Mouse (Mus musculus) neural tube, embryonic 15.5 days (tissue): ENCODE data around the gene Slc12a7. TPM values are rescaled to one million over a fixed set of nuclear protein-coding genes. Genes with fewer than 3 reads are reported as not detected.

Experiments used
- ATAC-seq: fragments of 200-750 bp; cut with Nextera tagmentation; 2 replicates; pipeline ENCODE4 v1.8.0; 2017; ENCODE audit warnings: mild to moderate bottlenecking, moderate TSS enrichment, moderate library complexity; ENCODE audit not compliant: low FRiP score
- H3K27ac ChIP-seq: fragments of 300-500 bp; sonication (generic); replicated peaks from 2 replicates; pipeline ENCODE4 v1.5.1; 2015; ENCODE audit warnings: mild to moderate bottlenecking, inconsistent platforms
- H3K27me3 ChIP-seq: fragments of 300-500 bp; sonication (generic); replicated peaks from 2 replicates; pipeline ENCODE4 v1.6.1; 2015; ENCODE audit warnings: inconsistent platforms
- H3K36me3 ChIP-seq: fragments of 300-500 bp; sonication (generic); 2 replicates; pipeline ENCODE4 v1.6.1; 2015; ENCODE audit warnings: inconsistent platforms
- H3K4me1 ChIP-seq: fragments of 300-500 bp; sonication (generic); 2 replicates; pipeline ENCODE4 v1.6.1; 2015; ENCODE audit warnings: inconsistent platforms
- H3K4me2 ChIP-seq: fragments of 300-500 bp; sonication (generic); 2 replicates; pipeline ENCODE4 v1.6.1; 2015; ENCODE audit warnings: inconsistent platforms, mild to moderate bottlenecking, moderate library complexity
- H3K4me3 ChIP-seq: fragments of 300-500 bp; sonication (generic); replicated peaks from 2 replicates; pipeline ENCODE4 v1.5.1; 2015; ENCODE audit warnings: mild to moderate bottlenecking, inconsistent platforms
- H3K9ac ChIP-seq: fragments of 300-500 bp; sonication (generic); replicated peaks from 2 replicates; pipeline ENCODE4 v1.6.1; 2015; ENCODE audit warnings: mild to moderate bottlenecking, inconsistent platforms
- H3K9me3 ChIP-seq: fragments of 300-500 bp; sonication (generic); replicated peaks from 2 replicates; pipeline ENCODE4 v1.6.1; 2016; ENCODE audit warnings: inconsistent platforms
- WGBS: fragments of 180-500 bp; shearing (Covaris S2); methylation state at CpG from one replicate; pipeline ENCODE4 v1.1.7; 2015; ENCODE audit warnings: mixed read lengths; 5-methylcytosine and 5-hydroxymethylcytosine counted together
- polyA plus RNA-seq: library from polyadenylated mRNA; unstranded; fragments of >200 nt; fragmentation: Nextera tagmentation; extraction: Ambion mirVana; gene quantifications from 2 replicates; pipeline ENCODE4 v1.2.1, GENCODE M21; 2015

Slc12a7 gene
- polyA plus RNA-seq, 1 experiment from 2014 or later = 7.4 TPM

GRCm38 (mm10) chr13:73743662-73744061 lies 10.8 kb downstream of the Slc12a7 start:
- no peak overlapping the region for H3K9ac ChIP-seq
- WGBS = 65% methylated on average over 3 of the region's 3 CpGs
- no peaks in the 10 kb centered on the region for H3K27me3 ChIP-seq
- H3K9me3 ChIP-seq = no peaks in the 10 kb centered on the region
- no peaks in the 10 kb centered on the region for H3K4me1 ChIP-seq
- no peaks in the 10 kb centered on the region for H3K36me3 ChIP-seq
- no peak for ATAC-seq
- no peak overlapping the region for H3K4me3 ChIP-seq
- no peak overlapping the region for H3K4me2 ChIP-seq
- no peak overlapping the region for H3K27ac ChIP-seq

- H3K36me3 ChIP-seq = no peaks in the 10 kb centered on the region
- H3K27ac ChIP-seq = no peak overlapping the region
- no peak overlapping the region for H3K4me3 ChIP-seq
- no peak for ATAC-seq
- peaks cover 7% of the 10 kb centered on the region; the same call in 1 of the 2 replicates for H3K4me1 ChIP-seq
- H3K27me3 ChIP-seq = no peaks in the 10 kb centered on the region
- H3K9me3 ChIP-seq = no peaks in the 10 kb centered on the region
- 41% methylated on average over 15 of the region's 15 CpGs for WGBS
- H3K4me2 ChIP-seq = no peak overlapping the region
- no peak overlapping the region for H3K9ac ChIP-seq
Measured at GRCm38 (mm10) chr13:73748663-73749440, 16.0 kb downstream of the Slc12a7 start.

DNA sequence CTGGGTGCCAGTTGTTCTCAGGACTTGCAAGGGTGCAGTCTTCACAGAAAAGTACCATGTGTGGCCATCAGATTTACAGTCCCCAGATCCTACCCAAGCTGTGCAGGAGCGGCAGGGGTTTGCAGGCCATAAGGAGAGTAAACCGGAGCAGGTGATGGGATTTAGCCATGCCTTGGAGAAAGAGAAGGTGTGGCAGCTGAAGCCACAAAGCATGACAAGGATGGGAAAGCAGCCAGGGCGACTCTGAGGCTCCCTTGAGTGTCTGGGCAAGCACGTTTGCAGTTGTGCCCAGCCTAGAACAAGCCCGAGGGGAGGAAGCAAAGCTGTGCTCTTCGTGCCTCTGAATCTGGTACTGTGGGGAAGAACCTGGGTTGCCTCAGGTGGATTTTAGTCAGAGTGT lies 17.5 kb downstream of the Slc12a7 start:
- Histone ChIP-seq H3K9ac (no peak overlapping the region), H3K9me3 (no peaks in the 10 kb centered on the region), H3K27me3 (no peaks in the 10 kb centered on the region), H3K4me3 (no peak overlapping the region), H3K27ac (no peak overlapping the region), H3K4me1 (peaks cover 7% of the 10 kb centered on the region; the same call in 1 of the 2 replicates), H3K36me3 (no peaks in the 10 kb centered on the region), H3K4me2 (no peak overlapping the region)
- ATAC-seq = no peak
- 59% methylated on average over 6 of the region's 6 CpGs for WGBS

DNA sequence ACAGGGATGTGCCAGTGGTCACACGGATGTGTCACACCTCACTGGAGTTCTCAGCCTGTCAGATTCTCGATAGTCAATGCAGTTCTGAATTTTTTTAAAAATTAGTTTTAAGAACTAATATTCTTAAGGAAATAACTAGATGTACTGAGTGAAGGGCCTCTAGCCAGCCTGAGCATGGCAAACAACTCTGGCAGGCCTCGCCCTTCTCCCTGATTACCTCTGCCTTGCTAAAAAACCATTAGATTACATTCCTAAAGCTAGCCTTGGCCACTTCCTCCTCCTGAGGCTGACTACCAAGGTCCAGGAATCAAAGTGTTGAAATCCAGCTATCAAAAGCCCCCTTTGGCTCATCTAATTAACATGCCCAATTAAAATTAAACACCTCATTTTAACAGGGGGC lies 18.4 kb downstream of the Slc12a7 start:
- Histone ChIP-seq H3K36me3 (no peaks in the 10 kb centered on the region), H3K4me3 (no peak overlapping the region), H3K4me2 (no peak overlapping the region), H3K9ac (no peak overlapping the region), H3K9me3 (no peaks in the 10 kb centered on the region), H3K27me3 (no peaks in the 10 kb centered on the region), H3K27ac (no peak overlapping the region), H3K4me1 (peaks cover 7% of the 10 kb centered on the region; the same call in 1 of the 2 replicates)
- 91% methylated on average over 3 of the region's 3 CpGs for WGBS
- no peak for ATAC-seq

GRCm38 (mm10) chr13:73755809-73756208 lies 22.9 kb downstream of the Slc12a7 start:
- no peaks in the 10 kb centered on the region for H3K36me3 ChIP-seq
- no peak overlapping the region for H3K4me3 ChIP-seq
- no peak overlapping the region for H3K27ac ChIP-seq
- H3K4me2 ChIP-seq = no peak overlapping the region
- H3K4me1 ChIP-seq = no peaks in the 10 kb centered on the region
- H3K9me3 ChIP-seq = no peaks in the 10 kb centered on the region
- 75% methylated on average over 3 of the region's 3 CpGs for WGBS
- no peak for ATAC-seq
- H3K9ac ChIP-seq = no peak overlapping the region
- no peaks in the 10 kb centered on the region for H3K27me3 ChIP-seq

DNA sequence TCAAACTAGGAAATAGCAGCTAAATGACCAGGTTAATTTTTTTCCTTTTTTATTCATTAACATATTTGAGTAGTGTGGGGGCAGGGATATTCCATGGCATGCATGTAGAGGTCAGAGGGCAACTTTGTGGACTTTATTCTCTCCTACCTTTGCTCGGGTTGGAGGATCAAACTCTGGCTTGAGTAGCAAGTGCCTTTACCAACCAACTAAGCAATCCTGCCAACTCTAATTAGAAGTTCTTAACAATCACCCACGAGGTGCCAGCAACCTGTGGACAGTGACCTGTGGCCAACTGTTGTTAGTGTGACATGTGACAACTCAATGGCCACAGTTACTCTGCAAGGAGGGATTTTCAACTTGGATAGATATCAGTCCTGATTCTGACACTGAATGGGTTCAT lies 24.0 kb downstream of the Slc12a7 start:
- Histone ChIP-seq H3K27me3 (no peaks in the 10 kb centered on the region), H3K9ac (no peak overlapping the region), H3K4me1 (no peaks in the 10 kb centered on the region), H3K9me3 (no peaks in the 10 kb centered on the region), H3K27ac (no peak overlapping the region), H3K4me3 (no peak overlapping the region), H3K36me3 (no peaks in the 10 kb centered on the region), H3K4me2 (no peak overlapping the region)
- ATAC-seq = no peak
- WGBS = 71% methylated on average over 2 of the region's 2 CpGs

DNA sequence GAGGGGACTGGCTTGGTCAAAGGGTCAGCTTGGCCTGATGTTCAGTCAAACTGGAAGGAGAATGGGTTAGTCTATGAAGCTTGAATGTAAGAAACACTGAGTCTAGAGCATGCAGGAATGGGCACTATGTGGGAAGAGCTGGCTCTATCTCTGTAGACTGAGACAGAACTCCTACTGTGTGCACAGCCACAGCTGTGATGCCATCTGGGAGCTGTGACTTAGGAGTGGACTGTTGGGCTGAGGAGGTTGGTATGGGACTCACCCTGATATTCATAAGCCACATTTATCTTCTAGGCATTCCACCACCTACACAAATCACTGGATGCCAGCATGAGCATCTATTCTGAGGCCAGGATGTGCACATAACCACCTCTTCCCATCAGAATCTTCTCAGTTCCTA lies 24.5 kb downstream of the Slc12a7 start:
- Histone ChIP-seq H3K9ac (no peak overlapping the region), H3K36me3 (no peaks in the 10 kb centered on the region)

DNA sequence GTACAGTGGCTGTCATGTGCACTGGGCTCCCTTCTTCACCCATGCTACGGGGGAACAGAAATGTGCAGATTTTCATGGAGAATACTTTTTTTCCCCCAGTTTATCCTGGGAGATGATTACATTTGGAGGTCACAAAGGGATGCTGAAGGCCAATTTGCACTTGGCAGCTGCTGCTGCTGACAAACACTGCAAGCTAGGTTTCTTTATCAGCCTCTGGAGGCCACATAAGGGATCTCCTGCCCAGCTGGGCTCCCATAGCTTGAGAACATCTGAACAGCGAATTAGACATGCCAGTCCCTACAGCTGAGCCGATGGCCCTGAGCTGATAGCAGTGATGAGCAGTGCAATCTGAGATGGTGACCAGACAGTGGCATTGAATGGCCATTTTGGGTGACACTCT lies 26.7 kb downstream of the Slc12a7 start:
- ATAC-seq = no peak
- no peak overlapping the region for H3K9ac ChIP-seq
- H3K4me2 ChIP-seq = no peak overlapping the region
- no peaks in the 10 kb centered on the region for H3K9me3 ChIP-seq
- H3K27me3 ChIP-seq = no peaks in the 10 kb centered on the region
- WGBS = 57% methylated on average over 3 of the region's 3 CpGs
- H3K36me3 ChIP-seq = no peaks in the 10 kb centered on the region
- no peak overlapping the region for H3K27ac ChIP-seq
- H3K4me1 ChIP-seq = peaks cover 14% of the 10 kb centered on the region
- no peak overlapping the region for H3K4me3 ChIP-seq

More for the DNA sequence above, 24.5 kb downstream of the Slc12a7 start:
- Histone ChIP-seq H3K4me1 (no peaks in the 10 kb centered on the region), H3K27ac (no peak overlapping the region), H3K4me2 (no peak overlapping the region), H3K4me3 (no peak overlapping the region), H3K9me3 (no peaks in the 10 kb centered on the region), H3K27me3 (no peaks in the 10 kb centered on the region)
- no peak for ATAC-seq

DNA sequence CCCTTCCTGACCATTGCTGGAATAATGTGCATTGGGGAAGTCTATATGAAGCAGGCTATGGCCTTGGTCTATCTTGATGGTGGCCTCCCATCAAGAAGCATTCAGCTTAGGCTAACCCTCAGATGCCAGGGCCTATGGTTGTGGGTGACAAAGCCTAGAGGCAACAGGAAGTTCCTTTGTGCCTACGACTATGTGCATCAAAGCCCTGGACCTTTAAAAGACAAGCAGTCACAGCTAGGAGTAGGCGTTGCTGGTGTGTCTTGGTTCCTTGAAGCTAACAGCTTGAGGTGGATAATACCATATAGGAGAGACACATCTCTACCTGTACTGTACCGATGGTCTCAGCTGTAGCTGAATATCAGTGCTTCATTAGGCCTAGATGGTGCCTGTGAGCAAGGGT lies 27.2 kb downstream of the Slc12a7 start:
- Histone ChIP-seq H3K27ac (no peak overlapping the region), H3K4me3 (no peak overlapping the region), H3K36me3 (no peaks in the 10 kb centered on the region), H3K9ac (no peak overlapping the region), H3K4me2 (no peak overlapping the region), H3K4me1 (peaks cover 19% of the 10 kb centered on the region), H3K27me3 (no peaks in the 10 kb centered on the region), H3K9me3 (no peaks in the 10 kb centered on the region)
- WGBS = 92% methylated on average over 3 of the region's 3 CpGs
- no peak for ATAC-seq

DNA sequence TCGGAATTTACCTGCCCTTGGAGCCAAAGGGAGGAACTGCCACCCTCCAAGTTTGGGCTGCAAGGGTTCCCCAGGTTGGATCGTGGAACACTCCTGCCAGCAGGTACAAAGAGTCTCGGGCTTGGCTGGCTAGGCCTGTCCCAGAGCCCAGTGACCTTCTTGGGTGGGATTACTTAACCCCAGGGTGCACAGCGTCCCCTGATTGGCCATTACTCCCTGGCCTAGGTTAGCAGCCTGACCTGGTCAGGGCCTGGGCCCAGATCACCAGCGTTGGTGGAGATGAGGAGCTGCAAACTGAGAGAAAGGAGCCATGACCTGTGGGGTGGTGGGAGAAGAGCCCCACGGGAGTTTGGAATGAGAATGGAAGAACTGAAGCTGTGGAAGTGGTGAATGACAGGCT lies 30.0 kb downstream of the Slc12a7 start:
- Histone ChIP-seq H3K4me1 (peaks cover 22% of the 10 kb centered on the region), H3K9me3 (no peaks in the 10 kb centered on the region), H3K4me2 (peak overlapping the region; percentile 96), H3K9ac (no peak overlapping the region), H3K4me3 (peak overlapping the region; percentile 60), H3K27me3 (no peaks in the 10 kb centered on the region), H3K36me3 (no peaks in the 10 kb centered on the region), H3K27ac (no peak overlapping the region)
- ATAC-seq = peak; percentile 13; the same call in 1 of the 2 replicates
- WGBS = 43% methylated on average over 6 of the region's 6 CpGs

DNA sequence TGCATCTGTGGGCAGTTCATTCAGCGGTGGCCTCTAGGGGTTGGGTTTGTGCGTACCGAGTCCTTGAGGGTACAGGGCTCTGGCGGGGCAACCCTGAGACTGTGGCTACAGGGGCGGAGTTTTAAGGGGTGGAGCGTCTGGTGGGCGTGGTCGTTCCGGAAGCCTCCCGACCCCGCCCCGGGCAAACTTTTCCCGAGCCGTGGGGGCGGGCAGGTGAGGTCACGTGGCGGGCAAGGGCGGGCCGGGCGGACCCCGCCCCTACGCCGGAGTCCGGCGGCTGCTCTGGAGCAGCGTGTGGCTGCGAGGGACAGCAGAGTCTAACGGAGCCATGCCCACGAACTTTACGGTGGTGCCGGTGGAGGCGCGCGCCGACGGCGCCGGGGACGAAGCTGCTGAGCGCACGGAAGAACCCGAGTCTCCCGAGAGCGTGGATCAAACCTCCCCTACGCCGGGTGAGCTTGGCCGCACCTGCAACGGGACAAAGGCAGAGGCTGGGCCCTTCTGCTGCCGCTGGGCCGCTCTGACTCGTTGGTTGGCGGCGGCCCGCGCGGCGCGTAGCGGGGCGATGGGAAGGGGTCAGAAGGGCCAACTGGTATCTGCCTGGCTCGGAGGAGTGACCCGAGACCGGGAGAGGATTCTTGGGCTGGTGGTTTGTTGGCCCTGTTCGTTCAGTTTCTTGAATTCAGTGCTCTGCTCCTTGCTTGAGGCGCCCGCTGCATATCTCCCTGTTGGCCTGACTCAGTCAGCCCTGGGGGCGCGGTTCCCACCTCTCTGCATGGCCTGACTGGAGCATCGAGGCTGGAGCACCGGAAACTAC lies 30.8 kb downstream of the Slc12a7 start:
- Histone ChIP-seq H3K4me2 (peak overlapping the region; percentile 96), H3K36me3 (no peaks in the 10 kb centered on the region), H3K4me3 (peak overlapping the region; percentile 60), H3K4me1 (peaks cover 22% of the 10 kb centered on the region), H3K27me3 (no peaks in the 10 kb centered on the region), H3K9me3 (no peaks in the 10 kb centered on the region), H3K9ac (peak overlapping the region; percentile 59), H3K27ac (no peak overlapping the region)
- peak; percentile 80 for ATAC-seq
- WGBS = under 1% methylated on average over 69 of the region's 70 CpGs

GRCm38 (mm10) chr13:73764256-73764775 lies 31.4 kb downstream of the Slc12a7 start:
- Histone ChIP-seq H3K27ac (no peak overlapping the region), H3K4me1 (peaks cover 22% of the 10 kb centered on the region)
- no peak for ATAC-seq

More at GRCm38 (mm10) chr13:73764256-73764775, 31.4 kb downstream of the Slc12a7 start:
- Histone ChIP-seq H3K4me3 (peak overlapping the region; percentile 60), H3K36me3 (no peaks in the 10 kb centered on the region), H3K27me3 (no peaks in the 10 kb centered on the region), H3K4me2 (peak overlapping the region; percentile 96), H3K9me3 (no peaks in the 10 kb centered on the region), H3K9ac (peak overlapping the region; percentile 59)
- WGBS = 3% methylated on average over 11 of the region's 11 CpGs
